Mouse (Mus musculus) layer of hippocampus, adult 8-10 months (tissue): ENCODE measurements around the gene Pkdrej. TPM values are rescaled to one million over a fixed set of nuclear protein-coding genes. Genes with fewer than 3 reads are reported as not detected.
"Not testable (repeated sequence)": the region's sequence is repeated elsewhere in the genome, so short reads cannot be mapped to it uniquely, and the experiment has no call there.

Experiments used
- DNase-seq, 2 experiments: peaks; one replicate each; pipeline ENCODE4 v3.0.0; 2022; ENCODE audit warnings: low spot score in 2 of 2
- total RNA-seq, 4 experiments: library from RNA; stranded (reverse); gene quantifications; 2 replicates each; pipeline ENCODE4 v1.2.4; 2022

The Pkdrej gene
- total RNA-seq, 4 experiments from 2014 or later = 0.72 to 1.00 (median 0.87) TPM

GRCm38 (mm10) chr15:85810462-85810805 lies 11.1 kb downstream of the Pkdrej start:
- no peak for DNase-seq

- no peak for DNase-seq
These were observed 12.4 kb downstream of the Pkdrej start for GRCm38 (mm10) chr15:85809091-85809490.

DNA sequence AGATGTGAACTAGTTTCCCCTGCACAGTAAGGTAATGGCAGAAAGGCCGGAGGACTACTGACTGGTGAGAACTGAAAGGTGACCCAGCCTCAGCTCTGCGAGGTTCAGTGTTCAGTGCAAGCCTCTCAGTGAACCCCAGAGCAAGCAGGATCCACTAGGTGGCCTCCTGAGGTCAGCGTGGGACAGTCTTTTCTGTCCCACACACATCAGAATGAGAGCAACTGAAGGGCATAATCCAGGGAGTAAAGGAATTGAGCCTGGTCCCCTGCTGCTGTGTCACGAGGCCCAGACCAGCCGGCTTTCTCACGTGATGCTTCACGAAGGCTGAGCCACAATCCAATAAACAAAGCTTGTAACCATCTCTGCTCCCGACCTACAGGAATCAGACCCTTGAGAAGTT lies 13.1 kb downstream of the Pkdrej start:
- no peak for DNase-seq

DNA sequence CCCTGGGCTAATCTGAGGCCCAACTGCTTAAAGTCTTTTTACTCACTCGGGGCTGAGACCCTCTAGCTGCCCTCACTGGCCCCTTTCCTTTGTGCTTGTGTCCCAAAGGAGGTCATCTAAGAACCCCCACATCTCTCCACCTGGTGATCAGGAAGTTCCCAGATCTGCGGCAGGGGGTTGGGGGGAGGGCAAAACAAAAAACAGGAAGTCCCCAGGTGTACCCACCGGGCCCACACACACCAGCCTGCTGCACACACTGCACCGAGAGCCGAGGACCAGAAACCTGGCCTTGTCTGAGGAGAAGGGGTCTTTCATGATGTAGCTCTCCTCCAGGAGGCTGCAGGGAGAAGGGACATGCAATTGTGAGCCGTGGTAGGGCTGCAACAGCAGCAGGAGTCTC lies 13.5 kb downstream of the Pkdrej start:
- no peak for DNase-seq

GRCm38 (mm10) chr15:85807404-85807803 lies 14.1 kb downstream of the Pkdrej start:
- no peak for DNase-seq

- DNase-seq = no peak
These were observed 14.6 kb downstream of the Pkdrej start for GRCm38 (mm10) chr15:85806886-85807285.

DNA sequence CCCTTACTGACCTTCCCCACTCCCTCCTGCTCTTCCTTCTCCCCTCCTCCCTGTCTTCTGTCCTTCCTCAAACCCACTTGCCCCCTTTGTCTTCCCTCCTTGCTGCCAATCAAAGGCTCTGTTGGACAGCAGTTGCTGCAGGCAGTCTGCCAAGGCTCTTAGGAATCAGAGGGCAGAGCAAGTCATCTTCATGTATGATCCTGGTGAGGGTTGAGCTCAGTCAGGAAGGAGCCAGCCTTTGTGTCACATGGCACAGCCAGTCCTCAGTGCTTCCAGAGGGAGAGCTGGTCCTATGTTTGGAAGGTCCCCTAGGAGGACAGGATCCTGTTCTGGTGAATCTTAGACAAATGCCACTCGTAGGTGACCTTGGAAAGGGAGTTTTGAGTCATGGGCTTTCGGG lies 18.6 kb downstream of the Pkdrej start:
- DNase-seq = no peak

DNA sequence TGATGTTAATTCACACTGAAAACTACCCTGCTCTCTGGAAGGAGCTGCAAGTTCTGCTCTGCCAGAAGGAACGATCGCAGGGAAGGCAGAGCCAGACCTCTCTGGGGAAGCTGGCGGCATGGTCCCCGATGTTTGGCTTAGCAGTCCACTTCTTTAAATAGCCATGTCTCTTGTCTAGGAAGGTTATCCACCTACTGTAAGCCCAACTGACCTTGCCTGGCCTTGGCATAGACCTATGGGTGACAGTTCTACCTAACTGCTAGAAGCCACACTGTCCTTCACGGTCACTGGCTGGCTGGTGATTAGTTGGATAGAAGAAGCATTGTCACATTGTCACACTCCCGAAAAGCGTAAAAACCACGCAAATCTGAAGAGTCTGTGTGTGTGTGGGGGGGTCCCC lies 22.9 kb downstream of the Pkdrej start:
- DNase-seq = no peak

DNA sequence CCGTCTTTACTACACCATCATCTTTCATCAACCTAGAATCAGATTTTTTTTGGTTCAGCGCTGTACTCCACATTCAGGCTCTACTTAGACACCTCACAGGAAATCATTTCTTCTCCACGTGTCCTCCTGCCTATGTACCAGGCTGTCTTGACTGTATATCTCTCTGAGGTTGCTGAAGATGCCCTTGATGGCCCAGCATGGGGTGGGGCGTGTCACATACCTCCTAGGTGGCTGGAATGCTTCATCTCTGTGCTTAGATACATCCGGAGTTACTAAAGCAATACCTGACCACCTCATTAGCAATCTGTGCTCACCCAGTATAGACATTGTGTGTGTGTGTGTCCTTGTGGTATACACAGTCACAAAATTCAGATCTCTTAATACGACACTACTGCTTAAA lies 26.0 kb downstream of the Pkdrej start:
- DNase-seq = no peak

GRCm38 (mm10) chr15:85792819-85793218 lies 28.7 kb downstream of the Pkdrej start:
- peak in 1 of 2 experiments; percentile 25 for DNase-seq

GRCm38 (mm10) chr15:85791449-85791848 lies 30.1 kb downstream of the Pkdrej start:
- no peak for DNase-seq

- DNase-seq = no peak
These were observed 32.9 kb downstream of the Pkdrej start for GRCm38 (mm10) chr15:85788633-85789032.

- no peak for DNase-seq
These were observed 33.5 kb downstream of the Pkdrej start for GRCm38 (mm10) chr15:85788051-85788450.

GRCm38 (mm10) chr15:85787482-85787881 lies 34.1 kb downstream of the Pkdrej start:
- DNase-seq = no peak

GRCm38 (mm10) chr15:85786711-85787110 lies 34.8 kb downstream of the Pkdrej start:
- DNase-seq = no peak

GRCm38 (mm10) chr15:85784341-85784740 lies 37.2 kb downstream of the Pkdrej start:
- no peak for DNase-seq

DNA sequence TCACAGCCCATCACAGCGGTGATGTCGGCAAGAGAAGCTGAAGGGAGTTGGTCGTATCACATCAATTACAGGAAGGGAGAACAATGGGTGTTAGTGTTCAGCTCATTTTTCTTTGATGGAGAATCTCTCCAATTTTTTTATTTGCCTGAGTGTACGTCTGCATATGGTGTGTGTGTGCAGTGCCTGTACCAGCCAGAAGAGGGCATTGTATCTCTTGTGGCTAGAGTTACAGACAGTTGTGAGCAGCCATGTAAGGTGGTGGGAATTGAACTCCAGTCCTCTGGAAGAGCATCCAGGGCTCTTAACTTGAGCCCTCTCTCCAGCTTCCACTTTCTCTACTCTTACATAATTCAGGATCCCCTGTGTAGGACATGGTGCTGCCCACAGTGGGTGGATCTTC lies 38.4 kb downstream of the Pkdrej start:
- DNase-seq = no peak

GRCm38 (mm10) chr15:85778891-85779290 lies 42.6 kb downstream of the Pkdrej start:
- DNase-seq = not testable (repeated sequence)

DNA sequence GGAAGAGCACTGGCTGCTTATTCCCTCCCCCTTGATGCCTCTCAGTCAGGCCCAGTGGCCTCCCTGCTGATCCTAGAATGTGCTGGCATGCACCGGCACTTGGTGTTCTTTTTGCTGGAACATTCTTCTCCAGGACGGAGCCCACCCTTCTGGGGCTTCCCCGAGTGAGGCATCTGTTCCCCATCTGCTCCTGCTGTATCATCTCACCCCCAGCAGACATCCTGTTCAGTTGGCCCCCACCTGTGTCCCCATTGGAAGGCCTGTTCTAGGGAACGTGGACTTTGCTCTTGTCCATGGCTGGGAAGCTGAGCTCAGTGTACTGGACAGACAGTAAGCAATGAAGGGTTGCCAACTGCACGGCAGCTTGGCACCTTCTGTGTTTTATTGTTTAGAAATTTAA lies 44.8 kb downstream of the Pkdrej start:
- peak; percentile 38 to 46 for DNase-seq

DNA sequence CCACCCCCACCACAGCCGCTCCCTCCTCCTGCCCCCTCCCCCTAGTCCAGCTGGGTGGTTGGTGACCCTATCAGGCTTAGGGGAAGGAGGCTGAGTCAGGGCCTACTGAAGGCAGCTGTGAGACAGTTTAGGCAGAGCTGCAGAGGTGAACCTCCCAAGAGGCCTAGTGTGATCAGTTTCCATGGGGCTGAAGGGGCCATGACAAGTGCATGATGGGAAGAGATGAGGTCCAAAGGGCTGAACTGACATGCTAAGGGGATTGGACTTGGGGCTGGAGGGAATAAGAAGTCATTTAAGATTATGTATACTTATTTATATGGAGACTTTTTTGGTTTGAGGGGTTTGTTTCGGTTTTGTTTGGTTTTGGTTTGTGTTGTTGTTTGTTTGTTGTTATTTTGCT lies 45.3 kb downstream of the Pkdrej start:
- no peak for DNase-seq

- peak in 1 of 2 experiments; percentile 17 for DNase-seq
These were observed 46.5 kb downstream of the Pkdrej start for GRCm38 (mm10) chr15:85775001-85775400.

GRCm38 (mm10) chr15:85774419-85774818 lies 47.1 kb downstream of the Pkdrej start:
- DNase-seq = no peak

DNA sequence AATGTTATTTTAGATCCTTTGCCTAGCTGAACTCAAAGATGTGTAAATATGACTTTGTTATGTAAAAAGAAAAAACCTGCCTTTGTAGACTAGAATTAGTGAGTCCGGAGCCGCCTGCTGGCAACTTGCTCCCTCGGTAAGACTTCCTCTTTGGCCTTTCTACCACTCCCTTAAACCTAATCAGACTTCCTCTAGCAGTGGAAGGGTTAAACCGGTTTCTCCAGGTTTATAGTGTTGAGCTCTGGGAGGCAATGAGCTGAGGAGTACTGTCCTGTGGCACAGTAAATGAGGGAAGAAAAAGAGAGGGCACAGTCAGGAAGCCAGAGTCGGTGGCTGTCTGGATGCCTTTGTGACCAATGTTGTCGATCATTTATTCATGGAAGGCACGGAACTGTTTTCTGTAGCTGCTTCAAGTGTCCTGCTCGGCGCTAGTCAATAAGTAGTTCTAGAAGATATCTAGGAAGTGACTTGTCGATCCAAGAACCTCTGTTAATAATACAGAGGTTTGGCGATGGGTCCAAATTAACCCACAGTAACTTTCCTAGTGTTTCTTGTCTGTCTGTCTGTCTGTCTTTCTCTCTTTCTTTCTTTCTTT lies 49.3 kb downstream of the Pkdrej start:
- no peak for DNase-seq
